Mouse (Mus musculus) left cerebral cortex, adult 2 months (tissue): ENCODE data around the gene Trim28. TPM values are rescaled to one million over a fixed set of nuclear protein-coding genes. Genes with fewer than 3 reads are reported as not detected.
"Not testable (repeated sequence)": the region's sequence is repeated elsewhere in the genome, so short reads cannot be mapped to it uniquely, and the experiment has no call there.

Experiments
- DNase-seq, 2 experiments: peaks; one replicate each; pipeline ENCODE4 v3.0.0; 2021 to 2022; ENCODE audit warnings: low spot score in 2 of 2, mixed read lengths in 1 of 2; ENCODE audit errors: extremely low spot score in 1 of 2
- H3K27ac ChIP-seq: fragments of 200-600 bp; 2 replicates; pipeline ENCODE4 v1.8.1; 2022
- H3K4me3 ChIP-seq: fragments of 200-600 bp; 2 replicates; pipeline ENCODE4 v1.8.1; 2022
- CTCF ChIP-seq: fragments of 200-600 bp; IDR thresholded peaks from 2 replicates; pipeline ENCODE4 v1.8.1; 2022; ENCODE audit warnings: antibody characterized with exemption, mild to moderate bottlenecking, moderate library complexity
- intact Hi-C: fragments of 180-260 bp; cut with DNase I; formaldehyde crosslinking; loops from one replicate; pipeline ENCODE4 v1.15.1; 2025
- total RNA-seq, 2 experiments: library from RNA; stranded (reverse); gene quantifications; 2 replicates each; pipeline ENCODE4 v1.2.3; 2021

Trim28 gene
- total RNA-seq, 2 experiments from 2014 or later, result 220 to 221 TPM

- no peak for TF ChIP-seq CTCF
- intact Hi-C loops, result loop anchor here (5.0 kb wide), 2 partner anchors 131 to 571 kb away; partner anchors contain the start of gene Rps5
- no peak overlapping the region; the same call in 1 of the 2 replicates for H3K27ac ChIP-seq
These were observed 54.6 kb downstream of the Trim28 start for GRCm38 (mm10) chr7:13053501-13053900.

DNA sequence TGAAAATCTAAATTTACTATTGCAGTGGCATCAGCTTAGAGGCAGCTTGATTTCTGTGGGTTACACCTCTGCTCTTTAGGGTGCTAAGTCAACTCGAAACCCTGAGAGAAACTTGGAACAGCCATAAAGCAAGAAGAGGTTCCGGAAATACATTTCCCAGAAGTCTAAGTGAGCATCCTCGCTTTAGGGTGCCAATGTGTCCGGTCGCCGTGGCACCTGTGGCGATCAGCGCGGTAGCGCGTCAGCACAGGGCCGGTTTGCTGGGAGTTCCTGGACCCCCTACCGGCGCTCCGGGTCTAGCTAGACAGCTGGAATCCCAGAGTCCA lies 55.0 kb downstream of the Trim28 start:
- Histone ChIP-seq H3K4me3 (peak overlapping the region; percentile 66), H3K27ac (peak overlapping the region; percentile 99)
- intact Hi-C loops, result loop anchor here (2.0 to 5.0 kb wide), 3 partner anchors 45 to 572 kb away; partner anchors contain the start of gene Rps5
- DNase-seq, result no peak
- TF ChIP-seq CTCF, result no peak

More at GRCm38 (mm10) chr7:13053501-13053900, 54.6 kb downstream of the Trim28 start:
- H3K4me3 ChIP-seq, result peak overlapping the region; percentile 66
- no peak for DNase-seq

DNA sequence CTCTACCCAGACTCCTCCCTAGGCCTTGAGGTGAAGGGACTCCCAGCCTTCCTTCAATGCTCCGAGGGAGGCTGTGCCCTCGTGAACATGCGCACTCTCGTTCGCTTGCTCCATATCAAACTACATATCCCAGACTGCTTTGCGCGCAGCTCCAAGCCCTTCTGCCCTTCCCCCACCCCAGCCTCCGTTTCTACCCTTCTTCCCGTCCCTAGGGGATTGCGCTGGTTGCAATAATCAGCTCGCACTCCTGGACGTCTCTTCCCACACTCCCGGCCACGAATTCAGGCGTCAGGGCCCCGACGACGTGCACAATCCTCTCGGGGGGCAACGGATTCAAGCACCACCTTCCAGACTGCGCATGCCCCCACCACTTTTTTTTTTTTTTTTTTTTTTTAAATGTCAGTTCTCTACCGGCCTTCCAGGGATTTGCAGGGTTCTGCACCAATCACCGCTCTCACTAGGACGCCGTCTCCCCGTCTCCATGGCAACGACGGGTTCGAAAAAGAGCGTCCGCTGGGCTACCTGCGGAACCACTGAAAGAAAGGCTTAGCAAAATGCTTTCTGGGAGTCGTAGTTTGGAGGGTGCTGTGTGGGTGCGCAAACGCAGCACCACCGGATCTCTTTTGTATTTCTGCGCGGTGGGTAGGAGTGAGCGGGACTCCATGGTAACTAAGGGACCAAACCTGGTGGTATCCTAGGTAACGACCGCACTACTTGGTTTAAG lies 55.5 kb downstream of the Trim28 start, which contains the start of gene Mzf1:
Mzf1 (minus strand) TSS at position 478 of the 724 bp plus-strand sequence.
- H3K4me3 ChIP-seq, result peak within 1 kb of the TSS; percentile 66
- intact Hi-C loops, result loop anchor here (2.0 to 5.0 kb wide), 6 partner anchors 46 to 572 kb away; partner anchors contain the start of genes Lig1, Rps5, Zfp329 and Zswim9
- no peak; the same call in none of the 2 replicates for TF ChIP-seq CTCF
- H3K27ac ChIP-seq, result peak within 1 kb of the TSS; percentile 99
- peak; percentile 91 to 96 for DNase-seq

DNA sequence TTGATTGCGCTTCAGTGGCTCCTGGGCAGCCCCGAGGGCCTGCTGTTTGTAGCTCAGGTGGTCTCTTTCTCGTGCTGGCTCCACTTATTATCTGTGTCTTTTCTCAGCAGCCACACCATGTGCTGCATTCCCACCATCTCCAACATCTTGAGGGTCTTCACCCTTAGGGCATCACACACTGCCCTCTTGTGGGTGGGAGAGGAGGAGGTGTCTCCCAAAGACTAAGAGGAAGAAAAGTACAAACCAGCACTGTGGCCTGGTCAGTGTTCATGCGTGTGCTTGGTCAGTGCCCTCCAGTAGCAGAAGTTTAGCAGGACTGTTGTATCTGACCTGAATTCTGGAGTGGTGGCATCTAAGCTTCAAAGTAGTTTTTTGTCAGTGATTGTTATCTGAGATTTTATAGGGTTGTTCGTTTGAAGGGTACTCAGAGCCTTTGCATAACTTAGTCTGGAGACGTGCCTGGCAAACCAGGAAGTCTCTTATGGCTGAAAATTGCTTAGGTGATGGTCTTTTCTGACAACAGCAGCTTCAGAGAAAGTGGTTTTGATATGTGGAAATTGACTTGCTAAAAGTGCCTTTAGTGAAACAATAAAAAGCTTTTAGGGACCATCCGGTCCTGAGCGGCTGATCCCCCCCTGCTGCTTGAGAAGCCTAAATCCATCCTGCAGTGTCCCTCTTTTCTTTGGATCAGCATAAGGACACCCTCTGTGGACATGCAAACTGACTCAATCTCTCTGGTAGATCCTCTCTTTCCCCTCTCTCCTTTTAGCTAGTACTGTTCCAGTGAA lies 58.2 kb downstream of the Trim28 start:
- TF ChIP-seq CTCF, result no peak; the same call in none of the 2 replicates
- H3K27ac ChIP-seq, result no peak overlapping the region
- no peak overlapping the region for H3K4me3 ChIP-seq
- intact Hi-C loops, result loop anchor here (5.0 kb wide), 3 partner anchors 220 to 455 kb away; partner anchors contain the start of genes Lig1, Zfp329 and Zswim9
- no peak for DNase-seq

- H3K27ac ChIP-seq, result no peak overlapping the region
- no peak for TF ChIP-seq CTCF
- DNase-seq, result no peak
- no peak overlapping the region for H3K4me3 ChIP-seq
- intact Hi-C loops, result loop anchor here (5.0 kb wide), 3 partner anchors 218 to 453 kb away; partner anchors contain the start of genes Lig1, Zfp329 and Zswim9
These were observed 60.6 kb downstream of the Trim28 start for GRCm38 (mm10) chr7:13059536-13059935.

DNA sequence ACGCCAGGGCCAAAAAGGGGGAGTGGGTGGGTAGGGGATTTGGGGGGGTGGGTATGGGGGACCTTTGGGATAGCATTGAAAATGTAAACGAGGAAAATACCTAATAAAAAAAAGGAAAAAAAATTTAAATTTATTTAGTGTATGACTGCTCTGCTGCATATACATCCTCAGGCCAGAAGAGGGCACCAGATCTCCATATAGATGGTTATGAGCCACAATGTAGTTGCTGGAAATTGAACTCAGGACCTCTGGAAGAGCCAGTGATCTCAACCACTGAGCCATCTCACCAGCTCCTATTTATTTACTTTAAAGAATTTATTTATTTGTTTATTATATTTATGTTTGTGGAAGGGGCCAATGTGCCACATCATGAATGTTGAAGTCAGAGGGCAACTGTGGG lies 64.5 kb downstream of the Trim28 start:
- H3K4me3 ChIP-seq, DNase-seq, H3K27ac ChIP-seq, intact Hi-C loops: not testable (repeated sequence)
- peak; percentile 45 for TF ChIP-seq CTCF

- intact Hi-C loops, result loop anchor here (2.0 to 5.0 kb wide), 3 partner anchors 190 to 1245 kb away; no protein-coding TSS in a partner anchor
- peak; percentile 45 for TF ChIP-seq CTCF
- DNase-seq, result no peak
- Histone ChIP-seq H3K27ac (no peak overlapping the region), H3K4me3 (no peak overlapping the region)
These were observed 73.4 kb downstream of the Trim28 start for GRCm38 (mm10) chr7:13072293-13072692.

Other genes with a start within 250 kb of the Trim28 start
- gene Zscan18, start 195.5 kb upstream of the Trim28 start, total RNA-seq, result 10 to 100 TPM; 20.0 to 22.3 TPM
- gene Zfp329, start 180.3 kb upstream of the Trim28 start, total RNA-seq, result 10 to 100 TPM; 22.9 to 24.6 TPM
- gene Zfp110, start 164.4 kb upstream of the Trim28 start, total RNA-seq, result 10 to 100 TPM; 12.5 to 13.5 TPM
- 1 to 10 TPM; 8.0 to 8.2 TPM for gene Zfp128, start 117.9 kb upstream of the Trim28 start, total RNA-seq
- gene Zscan22, start 101.3 kb upstream of the Trim28 start, total RNA-seq, result 10 to 100 TPM; 16.2 to 17.0 TPM
- 100 to 1,000 TPM; 374 to 377 TPM for gene Rps5, start 76.8 kb upstream of the Trim28 start, total RNA-seq
- gene Rnf225, start 71.7 kb upstream of the Trim28 start, total RNA-seq, result 1 to 10 TPM; 1.1 to 1.2 TPM
- 10 to 100 TPM; 11.0 TPM for gene Zfp324, start 33.3 kb upstream of the Trim28 start, total RNA-seq
- gene Zfp446, start 21.3 kb upstream of the Trim28 start, total RNA-seq, result 1 to 10 TPM; 7.9 to 9.0 TPM
- gene Slc27a5, start 922 bp upstream of the Trim28 start, total RNA-seq, result under 1 TPM in 1 of 2 experiments, not detected in 1; 0.44 TPM
- 10 to 100 TPM; 34.0 to 35.8 TPM for gene Zbtb45, start 10.9 kb downstream of the Trim28 start, total RNA-seq
- gene Chmp2a, start 35.7 kb downstream of the Trim28 start, total RNA-seq, result 100 to 1,000 TPM; 134 to 150 TPM
- gene Ube2m, start 39.2 kb downstream of the Trim28 start, total RNA-seq, result 100 to 1,000 TPM; 220 to 227 TPM
- gene Mzf1, start 55.6 kb downstream of the Trim28 start, total RNA-seq, result 10 to 100 TPM; 10.2 to 10.6 TPM
- gene Vmn1r85, start 96.1 kb downstream of the Trim28 start, total RNA-seq, result not detected
- gene Vmn1r86, start 120.8 kb downstream of the Trim28 start, total RNA-seq, result not detected
- gene Vmn1r87, start 141.0 kb downstream of the Trim28 start, total RNA-seq, result not detected
- gene Vmn1r88, start 160.5 kb downstream of the Trim28 start, total RNA-seq, result under 1 TPM; 0.07 to 0.16 TPM
- gene Vmn1r89, start 213.9 kb downstream of the Trim28 start, total RNA-seq, result not detected